Mouse (Mus musculus): Measurements from ENCODE around the gene Adamtsl1. TPM values are rescaled to one million over a fixed set of nuclear protein-coding genes. Genes with fewer than 3 reads are reported as not detected.

The Adamtsl1 gene
- total RNA-seq, 4 experiments from 2014 or later = 4.6 to 7.2 (median 6.0) TPM

GRCm38 (mm10) chr4:86183701-86184173 lies 669.8 kb downstream of the Adamtsl1 start:
- DNase-seq (ENCODE audit: low spot score in 2 of 2) = no peak

- peak in 1 of 2 experiments; percentile 18 for DNase-seq (ENCODE audit: low spot score in 2 of 2)
These were observed 675.9 kb downstream of the Adamtsl1 start for GRCm38 (mm10) chr4:86189853-86190252.

GRCm38 (mm10) chr4:86191195-86191594 lies 677.2 kb downstream of the Adamtsl1 start:
- no peak for DNase-seq (ENCODE audit: low spot score in 2 of 2)

GRCm38 (mm10) chr4:86201766-86202165 lies 687.8 kb downstream of the Adamtsl1 start:
- DNase-seq (ENCODE audit: low spot score in 2 of 2) = no peak

- no peak for DNase-seq (ENCODE audit: low spot score in 2 of 2)
These were observed 689.3 kb downstream of the Adamtsl1 start for GRCm38 (mm10) chr4:86203288-86203687.

- no peak for DNase-seq (ENCODE audit: low spot score in 2 of 2)
These were observed 710.9 kb downstream of the Adamtsl1 start for GRCm38 (mm10) chr4:86224875-86225274.

GRCm38 (mm10) chr4:86227096-86227495 lies 713.1 kb downstream of the Adamtsl1 start:
- peak in 1 of 2 experiments; percentile 22 for DNase-seq (ENCODE audit: low spot score in 2 of 2)

GRCm38 (mm10) chr4:86233197-86233596 lies 719.2 kb downstream of the Adamtsl1 start:
- peak in 1 of 2 experiments; percentile 17 for DNase-seq (ENCODE audit: low spot score in 2 of 2)

GRCm38 (mm10) chr4:86241854-86242424 lies 728.0 kb downstream of the Adamtsl1 start:
- DNase-seq (ENCODE audit: low spot score in 2 of 2) = no peak

GRCm38 (mm10) chr4:86270085-86270484 lies 756.1 kb downstream of the Adamtsl1 start:
- DNase-seq (ENCODE audit: low spot score in 2 of 2) = no peak

GRCm38 (mm10) chr4:86273703-86274355 lies 759.9 kb downstream of the Adamtsl1 start:
- DNase-seq (ENCODE audit: low spot score in 2 of 2) = no peak

- peak in 1 of 2 experiments; percentile 12 for DNase-seq (ENCODE audit: low spot score in 2 of 2)
These were observed 760.7 kb downstream of the Adamtsl1 start for GRCm38 (mm10) chr4:86274663-86275062.

GRCm38 (mm10) chr4:86276021-86276813 lies 762.2 kb downstream of the Adamtsl1 start:
- DNase-seq (ENCODE audit: low spot score in 2 of 2) = no peak

GRCm38 (mm10) chr4:86278546-86278945 lies 764.6 kb downstream of the Adamtsl1 start:
- DNase-seq (ENCODE audit: low spot score in 2 of 2) = no peak

- no peak for DNase-seq (ENCODE audit: low spot score in 2 of 2)
These were observed 772.6 kb downstream of the Adamtsl1 start for GRCm38 (mm10) chr4:86286572-86286971.

- DNase-seq (ENCODE audit: low spot score in 2 of 2) = no peak
These were observed 774.3 kb downstream of the Adamtsl1 start for GRCm38 (mm10) chr4:86288264-86288663.

GRCm38 (mm10) chr4:86289511-86290273 lies 775.7 kb downstream of the Adamtsl1 start:
- no peak for DNase-seq (ENCODE audit: low spot score in 2 of 2)

- DNase-seq (ENCODE audit: low spot score in 2 of 2) = no peak
These were observed 780.9 kb downstream of the Adamtsl1 start for GRCm38 (mm10) chr4:86294828-86295251.

- DNase-seq (ENCODE audit: low spot score in 2 of 2) = no peak
These were observed 787.5 kb downstream of the Adamtsl1 start for GRCm38 (mm10) chr4:86301469-86301868.

GRCm38 (mm10) chr4:86302095-86302494 lies 788.1 kb downstream of the Adamtsl1 start:
- no peak for DNase-seq (ENCODE audit: low spot score in 2 of 2)

GRCm38 (mm10) chr4:86306753-86307152 lies 792.8 kb downstream of the Adamtsl1 start:
- no peak for DNase-seq (ENCODE audit: low spot score in 2 of 2)

Measured in left cerebral cortex, adult 8-10 months (tissue).